Mouse (Mus musculus) embryonic facial prominence, embryonic 14.5 days (tissue): Measurements from ENCODE around the gene Krt16. TPM values are rescaled to one million over a fixed set of nuclear protein-coding genes. Genes with fewer than 3 reads are reported as not detected.

ENCODE experiments used
- ATAC-seq: fragments of 200-750 bp; cut with Nextera tagmentation; 2 replicates; pipeline ENCODE4 v1.8.0; 2017; ENCODE audit warnings: low read depth, moderate number of reproducible peaks, moderate TSS enrichment
- DNase-seq: peaks from one replicate; pipeline ENCODE4 v3.0.0-alpha.2; 2015; ENCODE audit warnings: low spot score
- H3K27ac ChIP-seq: fragments of 300-500 bp; sonication (generic); replicated peaks from 2 replicates; pipeline ENCODE4 v1.5.1; 2014; ENCODE audit warnings: low read depth, mild to moderate bottlenecking, low read length, moderate library complexity
- H3K27me3 ChIP-seq: fragments of 300-500 bp; sonication (generic); replicated peaks from 2 replicates; pipeline ENCODE4 v1.6.1; 2014; ENCODE audit warnings: low read length; ENCODE audit not compliant: control insufficient read depth, insufficient read depth
- H3K36me3 ChIP-seq: fragments of 300-500 bp; sonication (generic); 2 replicates; pipeline ENCODE4 v1.6.1; 2014; ENCODE audit warnings: low read length, mixed read lengths; ENCODE audit not compliant: control insufficient read depth, insufficient read depth
- H3K4me1 ChIP-seq: fragments of 300-500 bp; sonication (generic); 2 replicates; pipeline ENCODE4 v1.6.1; 2014; ENCODE audit warnings: antibody characterized with exemption, low read length; ENCODE audit not compliant: control insufficient read depth, insufficient read depth
- H3K4me2 ChIP-seq: fragments of 300-500 bp; sonication (generic); 2 replicates; pipeline ENCODE4 v1.6.1; 2014; ENCODE audit warnings: low read depth, mild to moderate bottlenecking, low read length, moderate library complexity, mixed read lengths
- H3K4me3 ChIP-seq: fragments of 300-500 bp; sonication (generic); 2 replicates; pipeline ENCODE4 v1.5.1; 2014; ENCODE audit warnings: low read depth, mild to moderate bottlenecking, low read length
- H3K9ac ChIP-seq: fragments of 300-500 bp; sonication (generic); 2 replicates; pipeline ENCODE4 v1.6.1; 2014; ENCODE audit warnings: low read depth, mild to moderate bottlenecking, low read length, moderate library complexity, mixed read lengths
- H3K9me3 ChIP-seq: fragments of 300-500 bp; sonication (generic); 2 replicates; pipeline ENCODE4 v1.6.1; 2016; ENCODE audit warnings: low read length; ENCODE audit not compliant: control insufficient read depth
- WGBS: fragments of 180-500 bp; shearing (Covaris S2); extraction: QIAGEN DNeasy Blood & Tissue Kit; methylation state at CpG from one replicate; pipeline ENCODE4 v1.1.7; 2014; 5-methylcytosine and 5-hydroxymethylcytosine counted together
- polyA plus RNA-seq: library from polyadenylated mRNA; unstranded; fragments of >200 nt; fragmentation: Nextera tagmentation; extraction: Ambion mirVana; gene quantifications from 2 replicates; pipeline ENCODE4 v1.2.1, GENCODE M21; 2014

Krt16 gene
- 1.2 and 1.8 TPM in 2 replicates for polyA plus RNA-seq

- Histone ChIP-seq H3K27ac (no peak within 1 kb of the TSS), H3K36me3 (no peaks in the 10 kb centered on the region), H3K4me2 (no peak within 1 kb of the TSS), H3K27me3 (no peaks in the 10 kb centered on the region), H3K4me3 (no peak within 1 kb of the TSS), H3K4me1 (no peaks in the 10 kb centered on the region), H3K9me3 (no peaks in the 10 kb centered on the region), H3K9ac (no peak within 1 kb of the TSS)
- ATAC-seq (no peak), DNase-seq (no peak)
- 82% methylated on average over 7 of the region's 7 CpGs for WGBS
Measured at GRCm38 (mm10) chr11:100248852-100249465, at the start of gene Krt16. Gene Krt16 (minus strand): TSS chr11:100248902.

GRCm38 (mm10) chr11:100297801-100298200 lies 49.1 kb upstream of the Krt16 start:
- H3K27me3 ChIP-seq, result no peaks in the 10 kb centered on the region
- H3K9ac ChIP-seq, result no peak overlapping the region
- no peaks in the 10 kb centered on the region for H3K4me1 ChIP-seq
- 41% methylated on average over 5 of the region's 5 CpGs for WGBS
- ATAC-seq, result no peak
- peak overlapping the region; percentile 43 for H3K4me2 ChIP-seq
- no peak overlapping the region for H3K27ac ChIP-seq
- no peaks in the 10 kb centered on the region for H3K36me3 ChIP-seq
- 0 out of 2 replicates have a peak overlapping the region, but pooled peaks have one; percentile 2 for H3K4me3 ChIP-seq
- H3K9me3 ChIP-seq, result no peaks in the 10 kb centered on the region
- no peak for DNase-seq

- DNase-seq, result peak; percentile 86
- Histone ChIP-seq H3K9me3 (no peaks in the 10 kb centered on the region), H3K27me3 (no peaks in the 10 kb centered on the region), H3K36me3 (no peaks in the 10 kb centered on the region), H3K4me1 (peaks cover 5% of the 10 kb centered on the region), H3K9ac (no peak overlapping the region), H3K27ac (no peak overlapping the region), H3K4me2 (no peak overlapping the region), H3K4me3 (no peak overlapping the region)
- WGBS, result 9% methylated on average over 10 of the region's 10 CpGs
- ATAC-seq, result peak; percentile 49
Measured at GRCm38 (mm10) chr11:100295308-100295707, 46.6 kb upstream of the Krt16 start.

GRCm38 (mm10) chr11:100292884-100293283 lies 44.2 kb upstream of the Krt16 start:
- ATAC-seq (no peak), DNase-seq (no peak)
- Histone ChIP-seq H3K27me3 (no peaks in the 10 kb centered on the region), H3K27ac (no peak overlapping the region), H3K9ac (no peak overlapping the region), H3K4me3 (no peak overlapping the region), H3K4me2 (no peak overlapping the region), H3K4me1 (peaks cover 8% of the 10 kb centered on the region), H3K9me3 (no peaks in the 10 kb centered on the region), H3K36me3 (no peaks in the 10 kb centered on the region)
- 59% methylated on average over 6 of the region's 6 CpGs for WGBS

- DNase-seq, result peak; percentile 59
- Histone ChIP-seq H3K36me3 (no peaks in the 10 kb centered on the region), H3K4me1 (peaks cover 8% of the 10 kb centered on the region), H3K4me3 (no peak overlapping the region), H3K4me2 (no peak overlapping the region), H3K9me3 (no peaks in the 10 kb centered on the region), H3K9ac (0 out of 2 replicates have a peak overlapping the region, but pooled peaks have one; percentile 26), H3K27ac (peak overlapping the region; percentile 74), H3K27me3 (no peaks in the 10 kb centered on the region)
- no peak for ATAC-seq
- 38% methylated on average over 5 of the region's 5 CpGs for WGBS
Measured at GRCm38 (mm10) chr11:100290235-100290634, 41.5 kb upstream of the Krt16 start.

- Histone ChIP-seq H3K4me2 (no peak overlapping the region), H3K27me3 (no peaks in the 10 kb centered on the region), H3K36me3 (no peaks in the 10 kb centered on the region), H3K4me3 (no peak overlapping the region), H3K4me1 (peaks cover 8% of the 10 kb centered on the region), H3K9ac (no peak overlapping the region), H3K9me3 (no peaks in the 10 kb centered on the region), H3K27ac (peak overlapping the region; percentile 57)
- WGBS, result 73% methylated on average over 4 of the region's 6 CpGs
- peak; percentile 7; the same call in 1 of the 2 replicates for ATAC-seq
- DNase-seq, result peak; percentile 82
Measured at GRCm38 (mm10) chr11:100288942-100289341, 40.2 kb upstream of the Krt16 start.

- Histone ChIP-seq H3K9me3 (no peaks in the 10 kb centered on the region), H3K36me3 (no peaks in the 10 kb centered on the region), H3K4me1 (peaks cover 8% of the 10 kb centered on the region), H3K4me2 (no peak overlapping the region), H3K27me3 (no peaks in the 10 kb centered on the region), H3K4me3 (no peak overlapping the region), H3K9ac (no peak overlapping the region), H3K27ac (peak overlapping the region; percentile 86)
- 37% methylated on average over 7 of the region's 10 CpGs for WGBS
- ATAC-seq (peak; percentile 88), DNase-seq (peak; percentile 93)
Measured at GRCm38 (mm10) chr11:100287024-100287423, 38.3 kb upstream of the Krt16 start.

- Histone ChIP-seq H3K9ac (no peak overlapping the region), H3K27ac (no peak overlapping the region)
Measured at GRCm38 (mm10) chr11:100284988-100285387, 36.3 kb upstream of the Krt16 start.

GRCm38 (mm10) chr11:100282549-100282948 lies 33.8 kb upstream of the Krt16 start:
- ATAC-seq (no peak), DNase-seq (peak; percentile 54)
- H3K9me3 ChIP-seq, result no peaks in the 10 kb centered on the region
- H3K9ac ChIP-seq, result no peak overlapping the region
- H3K36me3 ChIP-seq, result no peaks in the 10 kb centered on the region
- no peak overlapping the region for H3K27ac ChIP-seq
- WGBS, result 25% methylated on average over 10 of the region's 10 CpGs
- H3K4me3 ChIP-seq, result no peak overlapping the region
- no peaks in the 10 kb centered on the region for H3K4me1 ChIP-seq
- H3K27me3 ChIP-seq, result no peaks in the 10 kb centered on the region
- no peak overlapping the region for H3K4me2 ChIP-seq

More at GRCm38 (mm10) chr11:100284988-100285387, 36.3 kb upstream of the Krt16 start:
- WGBS, result 62% methylated on average over 4 of the region's 4 CpGs
- DNase-seq (peak; percentile 44), ATAC-seq (no peak)
- 0 out of 2 replicates have a peak, but pooled peaks cover under 1% of the 10 kb centered on the region for H3K4me1 ChIP-seq
- no peaks in the 10 kb centered on the region for H3K27me3 ChIP-seq
- H3K9me3 ChIP-seq, result no peaks in the 10 kb centered on the region
- H3K36me3 ChIP-seq, result no peaks in the 10 kb centered on the region
- H3K4me2 ChIP-seq, result no peak overlapping the region
- no peak overlapping the region for H3K4me3 ChIP-seq
